Mouse (Mus musculus) natural killer cell, adult 2 months (primary cell): Measurements from ENCODE around the gene Sugct.
"Not testable (repeated sequence)": the region's sequence is repeated elsewhere in the genome, so short reads cannot be mapped to it uniquely, and the experiment has no call there.

Experiments
- DNase-seq, 2 experiments: peaks; one replicate each; pipeline ENCODE4 v3.0.0; 2022; ENCODE audit warnings: low spot score in 2 of 2

Sugct gene

GRCm38 (mm10) chr13:16901424-16901823 lies 793.9 kb downstream of the Sugct start:
- DNase-seq, result no peak

GRCm38 (mm10) chr13:16898084-16898792 lies 797.1 kb downstream of the Sugct start:
- DNase-seq, result no peak

DNA sequence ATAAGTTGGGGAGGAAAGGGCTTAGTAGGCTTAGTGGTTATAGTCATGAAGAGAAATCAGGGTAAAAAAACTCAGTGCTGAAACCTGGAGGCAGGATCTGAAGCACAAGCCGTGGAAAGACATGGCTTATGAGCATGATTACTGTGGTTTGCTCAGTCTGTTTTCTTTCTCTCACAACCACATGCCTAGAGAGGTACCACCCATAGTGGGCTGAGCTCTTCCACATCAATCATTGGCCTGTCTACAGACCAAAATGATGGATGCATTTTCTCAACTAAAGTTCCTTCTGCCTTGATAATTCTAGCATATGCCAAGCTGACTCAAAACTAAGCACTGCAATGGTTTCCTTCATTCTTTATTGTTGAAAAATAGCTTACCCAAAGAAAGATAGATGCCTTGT lies 817.3 kb downstream of the Sugct start:
- no peak for DNase-seq

DNA sequence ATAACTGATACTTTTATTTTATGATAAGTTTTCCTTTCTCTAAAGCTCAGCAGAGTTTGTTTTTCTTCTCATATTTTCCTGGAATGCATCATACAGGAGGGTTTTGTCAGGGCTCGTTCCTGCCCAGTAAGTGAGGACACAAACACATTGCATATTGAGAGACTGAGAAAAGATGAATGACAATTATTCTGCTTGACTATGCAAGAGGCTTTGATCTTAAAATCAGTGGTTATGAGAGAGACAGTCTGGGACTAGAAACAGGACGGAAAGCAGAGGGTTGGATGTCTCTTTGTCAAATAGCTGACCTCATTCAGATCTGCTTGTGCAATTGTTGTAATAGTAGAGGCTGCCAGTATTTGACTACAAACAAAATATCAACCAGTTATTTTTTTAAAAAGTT lies 835.4 kb downstream of the Sugct start:
- DNase-seq, result no peak

- no peak for DNase-seq
Measured at GRCm38 (mm10) chr13:16847236-16847635, 848.1 kb downstream of the Sugct start.

DNA sequence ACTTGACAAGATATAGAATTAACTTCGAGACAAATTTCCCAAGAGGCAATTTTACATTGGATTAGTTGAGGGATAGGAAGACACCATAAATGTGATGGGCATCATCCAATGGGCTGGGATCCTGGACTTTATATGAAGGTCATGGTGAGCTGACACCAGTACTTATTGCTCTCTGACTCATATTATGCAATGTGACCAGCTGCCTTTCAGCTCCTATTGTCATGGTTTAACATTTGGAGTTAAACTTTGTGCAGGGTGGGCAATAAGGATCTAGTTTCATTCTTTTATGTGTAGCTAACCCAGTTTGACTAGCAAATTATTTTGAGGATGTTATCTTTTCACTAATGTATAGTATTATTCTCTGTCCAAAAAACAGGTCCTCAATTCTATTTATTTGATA lies 854.4 kb downstream of the Sugct start:
- DNase-seq, result no peak

DNA sequence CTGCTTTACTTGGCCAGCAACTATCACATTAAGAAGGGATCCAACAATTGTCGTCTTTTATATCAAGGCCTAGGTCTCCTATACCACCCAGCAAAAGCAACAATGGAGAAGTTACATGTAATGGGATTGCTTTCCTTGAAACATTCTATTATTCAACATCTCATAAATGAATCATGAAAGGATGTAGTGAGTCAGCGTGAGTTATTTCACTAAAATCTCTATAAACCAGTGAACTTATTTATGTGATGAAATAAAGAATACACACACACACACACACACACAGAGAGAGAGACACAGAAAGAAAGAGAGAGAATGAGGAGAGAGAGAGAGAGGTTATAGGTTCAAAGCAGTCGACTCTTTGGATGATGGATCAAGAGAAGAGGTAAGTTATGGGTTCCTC lies 856.9 kb downstream of the Sugct start:
- no peak for DNase-seq

DNA sequence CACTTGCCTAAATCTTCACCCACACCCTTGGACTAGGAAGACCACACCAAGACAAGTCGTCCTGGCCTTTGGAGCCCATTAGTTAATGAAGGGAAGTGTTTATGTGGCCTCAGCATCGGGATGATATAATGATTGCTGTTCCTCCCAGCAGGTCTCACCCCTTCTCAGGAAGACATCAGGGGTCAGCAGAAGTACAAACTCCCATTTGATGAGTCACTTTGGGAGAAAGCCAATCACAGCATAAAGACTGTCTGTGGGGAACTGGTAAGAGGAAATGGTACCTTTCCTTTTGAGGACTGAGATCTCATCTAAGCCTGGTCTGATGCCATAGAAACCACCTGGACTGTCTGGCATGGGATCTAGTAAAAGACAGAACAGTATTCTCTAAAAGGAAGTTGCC lies 860.2 kb downstream of the Sugct start:
- DNase-seq, result no peak

- no peak for DNase-seq
Measured at GRCm38 (mm10) chr13:16833069-16833468, 862.3 kb downstream of the Sugct start.

GRCm38 (mm10) chr13:16831840-16832239 lies 863.5 kb downstream of the Sugct start:
- no peak for DNase-seq

- DNase-seq, result not testable (repeated sequence)
Measured at GRCm38 (mm10) chr13:16830291-16830690, 865.1 kb downstream of the Sugct start.

GRCm38 (mm10) chr13:16829589-16829988 lies 865.8 kb downstream of the Sugct start:
- no peak for DNase-seq

GRCm38 (mm10) chr13:16825619-16826018 lies 869.7 kb downstream of the Sugct start:
- no peak for DNase-seq

GRCm38 (mm10) chr13:16821785-16822184 lies 873.6 kb downstream of the Sugct start:
- DNase-seq, result no peak

DNA sequence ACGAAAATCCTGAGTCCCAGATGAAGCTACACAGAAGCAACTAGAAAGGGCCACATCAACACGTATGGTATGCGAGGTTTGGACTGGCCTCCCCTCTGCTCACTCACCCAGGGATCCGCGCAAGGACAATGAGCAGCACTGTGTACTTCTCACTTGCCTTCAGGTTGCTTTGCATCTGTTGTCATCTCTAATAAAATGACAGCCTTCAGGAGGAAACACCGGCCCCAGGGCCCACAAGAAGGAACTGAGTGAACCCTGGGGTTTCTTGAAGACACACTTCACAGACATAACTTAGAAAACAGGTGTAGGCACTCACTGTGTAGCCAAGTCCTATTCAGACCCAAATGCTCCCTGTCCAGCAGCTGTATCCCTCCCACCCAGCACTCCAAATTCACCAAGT lies 877.9 kb downstream of the Sugct start:
- DNase-seq, result no peak

- no peak for DNase-seq
Measured at GRCm38 (mm10) chr13:16816747-16817146, 878.6 kb downstream of the Sugct start.

DNA sequence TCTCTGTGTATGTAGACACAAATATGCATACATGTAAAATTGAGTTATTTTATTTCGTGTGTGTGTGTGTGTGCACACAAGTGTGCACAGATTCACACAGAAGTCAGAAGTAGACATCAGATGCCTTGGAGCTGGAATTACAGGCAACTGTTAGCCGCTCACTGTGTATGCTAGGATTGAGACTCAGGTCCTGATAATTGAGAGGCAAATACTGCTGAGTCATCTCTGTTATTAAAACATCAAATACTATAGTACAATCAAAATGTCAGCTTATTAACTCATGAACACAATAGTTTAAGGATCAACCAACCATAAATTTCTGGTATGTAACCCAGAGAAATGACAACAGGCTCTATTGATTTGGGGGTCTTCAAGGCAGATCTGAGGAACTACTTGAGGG lies 883.1 kb downstream of the Sugct start:
- DNase-seq, result no peak
